Mouse (Mus musculus): ENCODE measurements at regions not wholly inside any gene's neighbourhood (a gene's known extent, or its start where the extent isn't known, plus 50 kb on each side); places are given as distances from the start of the nearest gene placed in this dataset.
A peak's percentile ranks its signal among the peaks of the same experiment; 100 is the strongest.

DNA sequence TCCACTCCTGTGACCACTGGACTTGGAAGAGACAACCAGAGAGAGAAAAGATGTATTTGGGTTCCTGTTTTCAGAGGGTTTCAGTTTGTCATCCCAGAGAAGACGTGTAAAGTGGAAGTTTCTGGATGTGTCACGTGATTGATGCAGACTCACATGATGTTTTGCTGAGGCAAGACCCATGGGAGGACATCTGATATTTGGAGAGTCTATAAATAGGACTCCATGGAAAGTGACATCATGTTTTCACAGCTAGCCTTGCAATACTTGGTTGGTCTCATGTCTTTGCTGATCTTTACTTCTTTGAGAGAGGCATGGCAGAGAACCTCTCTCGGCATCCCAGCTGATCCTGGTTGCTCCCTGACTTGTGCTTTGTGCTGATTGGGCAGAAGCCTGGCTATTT is 493.8 kb downstream of the Etnk1 start:
- in situ Hi-C loops (cut with MboI; ENCODE audit: low pct_unique_long_range_greater_than_20kb), result no loop called here
- no peaks in the 10 kb centered on the region for H3K27me3 ChIP-seq
- POLR2A ChIA-PET, result no interaction called here
- DNase-seq (ENCODE audit: low read depth, low spot score) (no peak), ATAC-seq (no peak)
- CTCF ChIA-PET, result no interaction called here
- TF ChIP-seq CTCF (IDR thresholded peaks at IDR 0.05), result no peak

DNA sequence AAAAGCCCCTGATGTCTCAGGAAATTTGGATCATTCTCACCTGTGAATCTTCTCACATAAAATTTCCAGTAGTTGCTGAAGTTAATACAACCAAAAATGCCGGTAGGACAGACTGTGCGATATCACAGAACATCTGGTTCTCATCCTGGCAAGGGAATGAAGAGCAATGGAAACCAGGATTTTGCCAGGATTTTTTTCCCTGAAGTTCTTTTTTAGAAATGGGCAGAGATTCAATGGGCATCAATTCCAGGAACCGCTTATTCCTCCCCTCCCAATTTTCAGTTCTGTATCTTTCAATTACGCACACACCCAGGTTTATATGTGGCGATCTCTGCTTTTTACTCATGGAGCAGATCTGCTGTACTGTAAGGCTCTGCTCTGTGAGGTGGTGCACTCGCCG is 496.3 kb downstream of the Etnk1 start:
- no peaks in the 10 kb centered on the region for H3K27me3 ChIP-seq
- CTCF ChIA-PET, result no interaction called here
- ATAC-seq (no peak), DNase-seq (ENCODE audit: low read depth, low spot score) (no peak)
- TF ChIP-seq CTCF (IDR thresholded peaks at IDR 0.05), result no peak
- POLR2A ChIA-PET, result no interaction called here
- in situ Hi-C loops (cut with MboI; ENCODE audit: low pct_unique_long_range_greater_than_20kb), result no loop called here

DNA sequence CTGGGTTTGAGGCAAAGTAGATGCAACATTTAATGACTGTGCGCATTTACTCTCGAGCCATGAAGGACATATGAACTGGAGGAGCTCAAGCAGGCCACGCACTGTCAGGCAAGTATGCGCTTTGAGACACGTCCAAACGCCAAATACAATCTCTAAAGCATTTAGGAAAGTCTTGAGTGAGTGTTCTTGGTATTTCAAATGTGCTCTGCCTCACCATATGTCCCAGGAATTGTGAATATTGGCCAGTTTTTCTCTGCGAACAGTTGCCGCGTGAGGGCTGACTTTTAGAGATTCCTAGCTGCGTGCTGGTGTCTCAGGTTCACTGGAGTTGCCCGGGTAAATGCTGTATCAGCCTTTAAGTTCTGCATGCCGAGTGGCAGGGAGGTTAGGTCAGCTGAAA is 498.4 kb downstream of the Etnk1 start:
- DNase-seq (ENCODE audit: low read depth, low spot score) (no peak), ATAC-seq (no peak)
- ChIA-PET CTCF (no interaction called here), POLR2A (no interaction called here)
- in situ Hi-C loops (cut with MboI; ENCODE audit: low pct_unique_long_range_greater_than_20kb), result no loop called here
- no peaks in the 10 kb centered on the region for H3K27me3 ChIP-seq
- no peak for TF ChIP-seq CTCF (IDR thresholded peaks at IDR 0.05)

DNA sequence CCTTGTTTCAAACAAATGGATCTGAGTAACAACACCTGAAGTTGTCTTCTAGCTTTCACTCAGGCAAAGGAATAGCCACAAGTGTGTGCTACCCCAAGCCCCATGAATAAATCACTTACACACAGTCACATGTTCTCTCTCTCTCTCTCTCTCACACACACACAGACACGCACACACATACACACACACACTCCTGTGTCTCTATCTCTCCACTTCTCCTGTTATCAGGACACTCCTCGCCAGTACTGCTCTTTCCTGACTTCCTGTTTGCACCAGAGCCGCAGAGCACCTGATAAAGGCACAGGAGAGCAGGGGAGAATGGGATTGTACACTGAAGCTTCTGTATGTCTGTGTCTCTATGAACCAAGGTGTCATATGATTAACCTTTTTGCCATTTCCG is 501.5 kb downstream of the Etnk1 start:
- no peaks in the 10 kb centered on the region for H3K27me3 ChIP-seq
- in situ Hi-C loops (cut with MboI; ENCODE audit: low pct_unique_long_range_greater_than_20kb), result no loop called here
- TF ChIP-seq CTCF (IDR thresholded peaks at IDR 0.05), result no peak
- ChIA-PET POLR2A (no interaction called here), CTCF (no interaction called here)
- no peak for ATAC-seq
- DNase-seq (ENCODE audit: low read depth, low spot score), result no peak

DNA sequence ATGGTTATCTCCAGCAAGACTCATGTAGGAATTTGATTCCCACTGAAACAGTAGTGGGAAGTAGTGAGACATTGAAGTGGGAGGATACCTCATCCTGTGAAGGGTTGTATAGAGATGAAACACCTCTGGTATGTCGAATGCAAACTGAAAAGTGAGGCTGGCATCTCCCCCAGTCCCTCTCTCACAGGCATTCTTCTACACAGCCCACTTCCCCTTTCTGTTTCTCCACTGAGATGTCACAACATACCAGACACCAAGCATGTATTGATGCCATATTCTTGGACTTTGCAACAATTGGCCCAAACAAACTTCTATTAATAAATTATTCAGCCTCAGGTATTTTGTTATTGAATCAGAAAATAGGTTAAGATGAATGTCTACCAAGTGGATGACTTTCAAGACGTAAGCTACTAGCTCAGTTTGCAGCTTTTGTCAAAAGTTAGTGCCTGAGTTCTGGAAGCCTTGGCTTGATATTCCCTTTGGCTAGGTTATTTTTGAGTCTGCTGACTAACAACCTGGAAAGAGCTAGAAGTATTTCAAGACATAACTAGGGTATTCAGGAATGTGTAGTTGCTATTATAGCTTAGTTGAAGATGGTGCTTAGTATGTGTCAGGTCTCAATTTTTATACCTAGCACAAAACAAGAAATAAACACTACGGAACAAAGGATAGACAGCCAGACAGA is 502.6 kb downstream of the Etnk1 start:
- ChIA-PET POLR2A (no interaction called here), CTCF (no interaction called here)
- no peak for TF ChIP-seq CTCF (IDR thresholded peaks at IDR 0.05)
- DNase-seq (ENCODE audit: low read depth, low spot score) (no peak), ATAC-seq (no peak)
- H3K27me3 ChIP-seq, result no peaks in the 10 kb centered on the region
- in situ Hi-C loops (cut with MboI; ENCODE audit: low pct_unique_long_range_greater_than_20kb), result no loop called here

DNA sequence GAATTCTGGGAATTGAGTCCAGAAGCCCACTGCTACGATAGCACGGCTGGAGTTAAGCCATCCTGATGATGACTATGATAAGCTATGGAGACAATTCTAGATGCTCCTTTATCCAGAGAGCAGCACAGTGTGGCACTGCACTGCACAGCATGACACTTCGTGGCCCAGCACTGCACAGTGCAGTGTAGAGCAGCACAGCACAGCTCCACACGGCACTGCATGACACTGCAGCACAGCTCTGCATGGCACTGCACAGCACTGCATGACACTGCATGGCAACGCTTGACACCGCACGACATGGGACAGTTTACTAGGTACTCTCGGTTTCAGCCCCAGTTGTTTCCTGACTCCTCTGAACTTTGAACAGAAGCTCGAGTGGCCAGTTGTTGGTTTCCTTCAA is 523.1 kb downstream of the Etnk1 start:
- POLR2A ChIA-PET, result no interaction called here

DNA sequence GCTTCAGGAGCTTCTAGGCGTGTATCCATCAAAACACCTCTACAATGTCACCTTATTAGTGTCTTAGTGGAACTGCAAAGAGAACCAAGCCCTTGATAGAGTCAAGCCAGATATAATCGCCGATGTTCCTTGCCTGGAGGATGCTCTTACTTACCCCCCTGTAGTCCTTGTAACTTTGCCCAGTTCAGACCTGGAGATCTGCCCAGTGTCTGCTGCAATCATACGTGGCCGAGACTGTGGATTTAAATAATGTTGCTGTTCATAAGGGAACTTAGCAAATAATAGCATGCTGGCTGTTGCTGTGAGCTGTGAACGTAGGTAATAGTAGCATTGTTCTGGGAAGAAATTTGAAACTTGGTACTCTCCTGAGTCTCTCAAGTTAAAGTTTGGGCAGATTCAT is 523.8 kb downstream of the Etnk1 start:
- ChIA-PET POLR2A (interaction anchor here (0.7 kb wide), 1 partner anchor 14 kb away, joined by 3 read pairs; no protein-coding TSS in a partner anchor), CTCF (no interaction called here)
- no peak for ATAC-seq
- TF ChIP-seq CTCF (IDR thresholded peaks at IDR 0.05), result no peak
- H3K27me3 ChIP-seq, result no peaks in the 10 kb centered on the region
- in situ Hi-C loops (cut with MboI; ENCODE audit: low pct_unique_long_range_greater_than_20kb), result no loop called here
- no peak for DNase-seq (ENCODE audit: low read depth, low spot score)

More for the DNA sequence above, 523.1 kb downstream of the Etnk1 start:
- no peak for TF ChIP-seq CTCF (IDR thresholded peaks at IDR 0.05)
- no peaks in the 10 kb centered on the region for H3K27me3 ChIP-seq
- in situ Hi-C loops (cut with MboI; ENCODE audit: low pct_unique_long_range_greater_than_20kb), result no loop called here
- DNase-seq (ENCODE audit: low read depth, low spot score) (no peak), ATAC-seq (no peak)
- CTCF ChIA-PET, result no interaction called here

DNA sequence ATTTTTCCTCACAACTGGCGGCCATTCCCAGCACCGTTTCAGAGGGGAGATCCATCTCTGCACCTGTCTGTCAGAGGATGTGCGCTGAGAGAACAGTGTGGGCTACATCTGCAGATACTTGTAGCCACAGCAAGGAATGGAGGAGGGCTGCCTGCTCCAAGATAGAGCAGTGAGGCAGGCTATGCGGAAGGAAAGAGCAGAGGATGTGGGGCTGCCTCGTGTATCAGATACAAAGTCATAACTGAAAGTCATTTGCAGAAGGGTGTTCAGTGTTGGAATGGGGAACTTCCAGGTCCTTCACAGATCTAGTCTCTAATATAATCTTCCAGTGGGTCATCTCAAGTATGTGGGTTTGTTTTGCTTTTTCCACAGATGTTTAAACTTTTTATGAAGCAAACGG is 531.0 kb downstream of the Etnk1 start:
- ChIA-PET CTCF (no interaction called here), POLR2A (no interaction called here)
- DNase-seq (ENCODE audit: low read depth, low spot score) (no peak), ATAC-seq (no peak)
- no peak for TF ChIP-seq CTCF (IDR thresholded peaks at IDR 0.05)
- H3K27me3 ChIP-seq, result peaks cover 8% of the 10 kb centered on the region
- in situ Hi-C loops (cut with MboI; ENCODE audit: low pct_unique_long_range_greater_than_20kb), result no loop called here

DNA sequence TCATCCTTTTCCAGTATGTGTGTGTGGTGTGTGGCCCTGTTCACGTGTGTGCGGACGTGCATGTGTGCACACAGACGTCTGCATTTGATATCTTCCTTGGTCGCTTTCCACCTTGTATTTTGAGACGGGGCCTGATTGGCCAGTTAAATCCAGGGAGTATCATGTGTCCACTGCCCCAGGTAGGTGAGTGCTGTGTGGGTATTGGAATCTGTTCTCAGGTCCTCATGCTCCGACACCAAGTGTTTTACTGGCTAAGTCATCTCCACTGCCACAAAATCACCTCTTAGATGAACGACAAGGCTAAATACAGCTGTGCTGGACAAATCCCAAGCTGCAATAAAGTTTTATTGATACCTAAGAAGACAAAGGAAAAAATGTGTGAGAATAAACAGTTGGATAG is 537.0 kb downstream of the Etnk1 start:
- peaks cover 9% of the 10 kb centered on the region for H3K27me3 ChIP-seq
- DNase-seq (ENCODE audit: low read depth, low spot score), result no peak
- CTCF ChIA-PET, result no interaction called here
- POLR2A ChIA-PET, result no interaction called here
- TF ChIP-seq CTCF (IDR thresholded peaks at IDR 0.05), result no peak
- no peak for ATAC-seq
- in situ Hi-C loops (cut with MboI; ENCODE audit: low pct_unique_long_range_greater_than_20kb), result no loop called here

DNA sequence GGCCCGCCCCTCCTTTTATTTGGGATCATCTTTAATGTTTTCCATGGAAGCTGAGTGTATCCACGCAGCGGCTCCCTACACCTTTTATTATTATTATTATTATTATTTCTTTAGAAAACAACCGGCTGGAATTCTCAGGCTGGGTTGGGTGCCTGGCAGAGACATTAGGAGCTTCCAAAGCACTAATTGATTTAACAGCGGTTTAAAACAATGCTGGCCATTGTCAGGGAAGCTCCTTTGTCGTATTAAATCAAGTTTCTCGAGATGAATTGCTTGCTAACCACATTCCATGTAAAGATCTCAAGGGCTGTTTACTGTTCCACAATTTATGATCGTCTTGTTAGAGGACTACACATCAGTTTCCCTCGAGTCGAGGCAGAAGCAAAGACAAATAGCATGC is 539.4 kb downstream of the Etnk1 start:
- in situ Hi-C loops (cut with MboI; ENCODE audit: low pct_unique_long_range_greater_than_20kb), result no loop called here
- no peak for ATAC-seq

DNA sequence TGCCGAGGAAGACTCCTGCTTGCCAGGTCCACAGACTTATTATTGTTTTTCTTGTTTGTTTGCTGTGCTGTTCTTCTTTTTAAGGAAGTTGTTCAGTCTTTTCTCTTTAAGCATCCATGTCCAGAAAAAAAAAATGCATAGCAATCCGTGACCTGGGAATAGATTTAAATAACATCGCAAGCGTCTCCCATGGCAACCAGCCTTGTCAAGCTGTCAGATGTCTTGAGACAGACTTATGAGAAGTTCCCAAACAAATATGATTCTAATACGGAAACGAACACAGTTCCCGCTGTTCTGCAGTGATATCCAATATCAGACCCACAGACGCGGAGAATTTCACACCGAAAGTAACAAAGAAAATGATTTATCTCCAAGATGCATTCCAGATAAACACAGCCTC is 547.4 kb downstream of the Etnk1 start:
- CTCF ChIA-PET, result no interaction called here

More for the DNA sequence above, 539.4 kb downstream of the Etnk1 start:
- ChIA-PET CTCF (no interaction called here), POLR2A (interaction anchor here (0.5 kb wide), 1 partner anchor 227 kb away, joined by 4 read pairs; no protein-coding TSS in a partner anchor)
- no peak for DNase-seq (ENCODE audit: low read depth, low spot score)
- no peak for TF ChIP-seq CTCF (IDR thresholded peaks at IDR 0.05)
- H3K27me3 ChIP-seq, result peaks cover 7% of the 10 kb centered on the region

DNA sequence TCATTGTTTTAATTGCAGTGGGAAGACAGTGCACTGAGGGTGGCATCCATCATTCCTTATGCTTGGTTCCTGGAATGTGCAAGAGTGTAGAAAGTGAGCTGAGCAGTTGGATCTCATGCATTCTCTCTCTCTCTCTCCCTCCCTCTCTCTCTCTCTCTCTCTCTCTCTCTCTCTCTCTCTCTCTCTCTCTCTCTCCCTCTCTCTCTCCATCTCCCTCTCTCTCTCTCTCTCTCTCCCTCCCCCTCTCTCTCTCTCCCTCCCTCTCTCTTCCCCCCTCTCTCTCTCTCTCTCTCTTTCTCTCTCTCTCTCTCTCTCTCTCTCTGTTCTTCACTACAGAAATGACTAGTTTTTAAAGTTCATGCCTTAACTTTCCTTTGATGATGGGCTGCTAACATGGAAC is 583.1 kb downstream of the Etnk1 start:
- ChIA-PET CTCF (no interaction called here), POLR2A (no interaction called here)
- ATAC-seq, result peak; percentile 99
- no peak for TF ChIP-seq CTCF (IDR thresholded peaks at IDR 0.05)
- no peak for DNase-seq (ENCODE audit: low read depth, low spot score)
- in situ Hi-C loops (cut with MboI; ENCODE audit: low pct_unique_long_range_greater_than_20kb), result no loop called here
- H3K27me3 ChIP-seq, result no peaks in the 10 kb centered on the region

More for the DNA sequence above, 547.4 kb downstream of the Etnk1 start:
- ATAC-seq (no peak), DNase-seq (ENCODE audit: low read depth, low spot score) (no peak)
- no peak for TF ChIP-seq CTCF (IDR thresholded peaks at IDR 0.05)
- no peaks in the 10 kb centered on the region for H3K27me3 ChIP-seq
- in situ Hi-C loops (cut with MboI; ENCODE audit: low pct_unique_long_range_greater_than_20kb), result no loop called here
- POLR2A ChIA-PET, result no interaction called here
